ENCODE assay signal across 8 mouse cellular contexts in genomic region chr4:98105971-98106370, GRCm38 (mm10).
DNase-seq lines count a peak whose midpoint lies in the region; ATAC-seq and TF ChIP-seq lines count a peak whose summit lies in the region.

No protein-coding gene starts in this region.

- DNase-seq in neural tube, embryonic 11.5 days (ENCODE audit: low spot score) = no peak
- DNase-seq in neural tube, embryonic 10.5 days (ENCODE audit: extremely low spot score, low spot score) = no peak
- DNase-seq in hindbrain, embryonic 11.5 days (ENCODE audit: low spot score) = no peak
- DNase-seq in kidney, postnatal 36 days = peak; percentile 73 to 82
- no peak for DNase-seq in stomach, postnatal 0 days (ENCODE audit: low spot score)
- no peak for DNase-seq in cerebellum, postnatal 25 days
- DNase-seq in MN1 (ENCODE audit: low spot score) = no peak
- DNase-seq in urinary bladder, postnatal 14 days (ENCODE audit: low spot score) = no peak

- ATAC-seq in neural tube, embryonic 11.5 days (ENCODE audit: insufficient read depth, low FRiP score, low TSS enrichment) = no peak
- ATAC-seq in hindbrain, embryonic 11.5 days (ENCODE audit: low FRiP score) = no peak
- 0 out of 2 replicates have a peak, but pooled peaks have one; percentile 27 for ATAC-seq in stomach, postnatal 0 days (ENCODE audit: low FRiP score, low TSS enrichment)

- TF ChIP-seq CTCF in stomach, postnatal 0 days (IDR thresholded peaks at IDR 0.05; ENCODE audit: low read depth) = no peak

- no peak overlapping the region for H3K9ac ChIP-seq in neural tube, embryonic 11.5 days (ENCODE audit: low read length)
- no peak overlapping the region for H3K9ac ChIP-seq in hindbrain, embryonic 11.5 days (ENCODE audit: low read depth, low read length)
- H3K9ac ChIP-seq in stomach, postnatal 0 days (ENCODE audit: low read length) = no peak overlapping the region

- peaks cover 45% of the 10 kb centered on the region for H3K4me1 ChIP-seq in neural tube, embryonic 11.5 days (ENCODE audit: control insufficient read depth, insufficient read depth, low read length)
- H3K4me1 ChIP-seq in hindbrain, embryonic 11.5 days (replicated peaks; ENCODE audit: control insufficient read depth, insufficient read depth, low read length) = peaks cover 23% of the 10 kb centered on the region
- H3K4me1 ChIP-seq in stomach, postnatal 0 days (replicated peaks; ENCODE audit: control insufficient read depth, insufficient read depth) = peaks cover 3% of the 10 kb centered on the region; the same call in 1 of the 2 replicates

- H3K4me3 ChIP-seq in neural tube, embryonic 11.5 days (ENCODE audit: low read depth, low read length) = no peak overlapping the region
- H3K4me3 ChIP-seq in hindbrain, embryonic 11.5 days (ENCODE audit: low read depth, low read length) = no peak overlapping the region
- no peak overlapping the region for H3K4me3 ChIP-seq in stomach, postnatal 0 days (ENCODE audit: low read depth, low read length)

- no peaks in the 10 kb centered on the region for H3K27me3 ChIP-seq in neural tube, embryonic 11.5 days (ENCODE audit: control insufficient read depth, insufficient read depth, low read length)
- no peaks in the 10 kb centered on the region for H3K27me3 ChIP-seq in hindbrain, embryonic 11.5 days (ENCODE audit: control insufficient read depth, insufficient read depth, low read length)
- no peaks in the 10 kb centered on the region for H3K27me3 ChIP-seq in stomach, postnatal 0 days (ENCODE audit: control insufficient read depth, insufficient read depth, low read length)

- no peak for TF ChIP-seq EP300 in stomach, postnatal 0 days (optimal IDR thresholded peaks at IDR 0.05)

- WGBS in neural tube, embryonic 11.5 days = 24% methylated on average over 6 of the region's 6 CpGs
- 39% methylated on average over 6 of the region's 6 CpGs for WGBS in hindbrain, embryonic 11.5 days
- 33% methylated on average over 6 of the region's 6 CpGs for WGBS in stomach, postnatal 0 days

- no peaks in the 10 kb centered on the region for H3K9me3 ChIP-seq in neural tube, embryonic 11.5 days (ENCODE audit: control insufficient read depth, low read length)
- H3K9me3 ChIP-seq in hindbrain, embryonic 11.5 days (ENCODE audit: control insufficient read depth, low read length) = no peaks in the 10 kb centered on the region
- H3K9me3 ChIP-seq in stomach, postnatal 0 days (ENCODE audit: control insufficient read depth, low read length) = no peaks in the 10 kb centered on the region

- H3K27ac ChIP-seq in neural tube, embryonic 11.5 days (ENCODE audit: low read depth, low read length) = peak overlapping the region; percentile 28
- H3K27ac ChIP-seq in hindbrain, embryonic 11.5 days (ENCODE audit: low read depth, low read length) = peak overlapping the region; percentile 27; the same call in 1 of the 2 replicates
- peak overlapping the region; percentile 41; the same call in 1 of the 2 replicates for H3K27ac ChIP-seq in stomach, postnatal 0 days (replicated peaks)

- H3K4me2 ChIP-seq in neural tube, embryonic 11.5 days (ENCODE audit: low read depth) = no peak overlapping the region; the same call in 1 of the 2 replicates
- no peak overlapping the region for H3K4me2 ChIP-seq in hindbrain, embryonic 11.5 days (replicated peaks; ENCODE audit: low read depth, low read length)
- H3K4me2 ChIP-seq in stomach, postnatal 0 days (replicated peaks; ENCODE audit: low read depth) = no peak overlapping the region

- no peaks in the 10 kb centered on the region for H3K36me3 ChIP-seq in neural tube, embryonic 11.5 days (ENCODE audit: control insufficient read depth, insufficient read depth, low read length)
- no peaks in the 10 kb centered on the region for H3K36me3 ChIP-seq in hindbrain, embryonic 11.5 days (ENCODE audit: control insufficient read depth, insufficient read depth, low read length)
- no peaks in the 10 kb centered on the region for H3K36me3 ChIP-seq in stomach, postnatal 0 days (ENCODE audit: control insufficient read depth, insufficient read depth, low read length)

Comparison
In these comparisons a context has a peak if more than half of its experiments do, and no peak if none do; other contexts are left out.
1. DNase-seq: peak in kidney, postnatal 36 days (2 of 2); none in neural tube, embryonic 11.5 days (single experiment), neural tube, embryonic 10.5 days (single experiment), hindbrain, embryonic 11.5 days (single experiment), stomach, postnatal 0 days (single experiment), cerebellum, postnatal 25 days (0 of 2), MN1 (single experiment) and urinary bladder, postnatal 14 days (single experiment).
2. Peak in every context shown above with its lines, with median percentiles within 50 percentile points of each other: H3K27ac ChIP-seq.